Mouse (Mus musculus) myocyte (in vitro differentiated cells): Measurements from ENCODE around the gene Usp12. TPM values are rescaled to one million over a fixed set of nuclear protein-coding genes. Genes with fewer than 3 reads are reported as not detected.
"Not testable (repeated sequence)": the region's sequence is repeated elsewhere in the genome, so short reads cannot be mapped to it uniquely, and the experiment has no call there.

Experiments used
- H3K27me3 ChIP-seq: one replicate; pipeline ENCODE4 v1.6.1; 2011; ENCODE audit not compliant: control insufficient read depth, insufficient read depth, insufficient read length
- H3K36me3 ChIP-seq: one replicate; pipeline ENCODE4 v1.6.1; 2011; ENCODE audit not compliant: control insufficient read depth, insufficient read depth
- H3K4me2 ChIP-seq: one replicate; pipeline ENCODE4 v1.6.1; 2011; ENCODE audit warnings: low read depth, control low read depth
- H3K4me3 ChIP-seq: one replicate; pipeline ENCODE4 v1.5.1; 2011; ENCODE audit warnings: mild to moderate bottlenecking, control low read depth, moderate library complexity
- H3K79me2 ChIP-seq: one replicate; pipeline ENCODE4 v1.6.1; 2011; ENCODE audit not compliant: control insufficient read depth, insufficient read depth
- H3ac ChIP-seq: one replicate; pipeline ENCODE4 v1.6.1; 2011; ENCODE audit not compliant: control insufficient read depth, insufficient read length
- CEBPB ChIP-seq: IDR thresholded peaks from 2 replicates; pipeline ENCODE4 v1.6.1; 2011; ENCODE audit warnings: mild to moderate bottlenecking, moderate library complexity; ENCODE audit not compliant: poor library complexity, insufficient read depth, severe bottlenecking
- E2F4 ChIP-seq: IDR thresholded peaks from one replicate; pipeline ENCODE4 v1.6.1; 2011; ENCODE audit warnings: mild to moderate bottlenecking, control low read depth, moderate library complexity; ENCODE audit not compliant: insufficient read depth
- MAX ChIP-seq: IDR thresholded peaks from one replicate; pipeline ENCODE4 v1.6.1; 2011; ENCODE audit warnings: low read depth, mild to moderate bottlenecking, control low read depth
- MYOD1 ChIP-seq, 3 experiments: IDR thresholded peaks; one replicate each; pipeline ENCODE4 v1.6.1; 2011; ENCODE audit warnings: control low read depth in 2 of 3, low read depth in 2 of 3, mild to moderate bottlenecking in 2 of 3, moderate library complexity in 1 of 3; ENCODE audit not compliant: insufficient read length in 2 of 3, control insufficient read depth in 1 of 3
- MYOG ChIP-seq, 3 experiments: IDR thresholded peaks; one replicate each; pipeline ENCODE4 v1.6.1; 2011; ENCODE audit warnings: control low read depth in 2 of 3, low read depth in 2 of 3, mild to moderate bottlenecking in 2 of 3; ENCODE audit not compliant: insufficient read length in 2 of 3, control insufficient read depth in 1 of 3, insufficient read depth in 1 of 3
- POLR2A ChIP-seq: IDR thresholded peaks from one replicate; pipeline ENCODE4 v1.6.1; 2011; ENCODE audit warnings: low read depth, mild to moderate bottlenecking, control low read depth, moderate library complexity; ENCODE audit not compliant: insufficient read length
- POLR2AphosphoS2 ChIP-seq: IDR thresholded peaks from one replicate; pipeline ENCODE4 v1.6.1; 2011; ENCODE audit warnings: low read depth, control low read depth; ENCODE audit not compliant: insufficient read length
- REST ChIP-seq: IDR thresholded peaks from one replicate; pipeline ENCODE4 v1.6.1; 2011; ENCODE audit warnings: mild to moderate bottlenecking, control low read depth, moderate library complexity; ENCODE audit not compliant: insufficient read depth, insufficient read length
- SRF ChIP-seq: IDR thresholded peaks from one replicate; pipeline ENCODE4 v1.6.1; 2011; ENCODE audit warnings: low read depth; ENCODE audit not compliant: control insufficient read depth, insufficient read length
- TCF12 ChIP-seq: IDR thresholded peaks from one replicate; pipeline ENCODE4 v1.6.1; 2011; ENCODE audit warnings: mild to moderate bottlenecking, control low read depth; ENCODE audit not compliant: poor library complexity, insufficient read depth, severe bottlenecking
- TCF3 ChIP-seq: IDR thresholded peaks from one replicate; pipeline ENCODE4 v1.6.1; 2011; ENCODE audit warnings: low read depth, control low read depth; ENCODE audit not compliant: insufficient read length
- USF1 ChIP-seq: IDR thresholded peaks from one replicate; pipeline ENCODE4 v1.6.1; 2011; ENCODE audit warnings: low read depth, mild to moderate bottlenecking, control low read depth, moderate library complexity
- polyA plus RNA-seq: library from polyadenylated mRNA; unstranded; fragments of >200 nt; fragmentation: generic; extraction: Trizol; gene quantifications from one replicate; pipeline ENCODE4 v1.2.1, GENCODE M21; 2012; ENCODE audit warnings: missing spikeins

The Usp12 gene
- polyA plus RNA-seq, 1 experiment: 11.9 TPM

DNA sequence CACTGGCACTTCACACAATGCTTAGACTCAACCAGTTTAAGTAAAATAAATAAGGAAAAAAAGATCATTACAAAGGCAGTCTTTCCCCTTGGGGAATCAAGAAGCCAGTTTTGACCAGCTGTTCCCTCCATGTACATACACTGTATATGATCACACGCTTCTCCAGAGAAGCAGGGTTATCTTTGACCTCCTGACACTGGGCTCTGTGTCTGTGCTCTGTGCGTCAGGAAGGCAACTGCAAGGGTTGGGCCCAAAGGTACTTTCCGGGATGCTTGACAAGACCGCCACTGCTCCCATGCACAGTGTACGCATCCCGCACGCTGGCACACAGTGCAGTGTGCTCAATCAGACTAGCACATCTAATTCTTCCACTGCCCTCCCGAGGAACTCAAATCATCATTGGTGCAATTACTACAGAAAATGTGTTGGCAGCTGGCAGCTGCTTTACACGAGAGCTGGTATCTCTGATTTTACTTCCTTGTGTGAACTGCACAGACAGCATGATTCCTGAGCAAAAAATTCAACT lies 57.8 kb downstream of the Usp12 start:
- TF ChIP-seq TCF3 (no peak), SRF (no peak), E2F4 (no peak), POLR2AphosphoS2 (no peak), CEBPB (no peak), MAX (no peak), MYOD1 (IDR thresholded peaks at IDR 0.05; ENCODE audit: control insufficient read depth in 1 of 3, insufficient read length in 2 of 3, low read depth in 2 of 3) (no peak), TCF12 (no peak), REST (no peak), MYOG (IDR thresholded peaks at IDR 0.05; ENCODE audit: control insufficient read depth in 1 of 3, insufficient read depth in 1 of 3, insufficient read length in 2 of 3, low read depth in 2 of 3) (no peak)
- no peaks in the 10 kb centered on the region for H3K79me2 ChIP-seq
- no peak overlapping the region for H3K4me2 ChIP-seq
- H3K4me3 ChIP-seq: no peak overlapping the region
- H3K36me3 ChIP-seq: peaks cover 14% of the 10 kb centered on the region
- H3ac ChIP-seq: no peak overlapping the region
- no peaks in the 10 kb centered on the region for H3K27me3 ChIP-seq

GRCm38 (mm10) chr5:146736348-146736747 lies 58.5 kb downstream of the Usp12 start:
- Histone ChIP-seq H3ac (no peak overlapping the region), H3K4me3 (no peak overlapping the region), H3K79me2 (no peaks in the 10 kb centered on the region), H3K4me2 (no peak overlapping the region), H3K36me3 (peaks cover 14% of the 10 kb centered on the region), H3K27me3 (no peaks in the 10 kb centered on the region)
- TF ChIP-seq POLR2AphosphoS2 (no peak), TCF12 (no peak), MAX (no peak), MYOD1 (IDR thresholded peaks at IDR 0.05; ENCODE audit: control insufficient read depth in 1 of 3, insufficient read length in 2 of 3, low read depth in 2 of 3) (no peak), REST (no peak), CEBPB (no peak), POLR2A (no peak), E2F4 (no peak), MYOG (IDR thresholded peaks at IDR 0.05; ENCODE audit: control insufficient read depth in 1 of 3, insufficient read depth in 1 of 3, insufficient read length in 2 of 3, low read depth in 2 of 3) (no peak), USF1 (no peak), SRF (no peak), TCF3 (no peak)

DNA sequence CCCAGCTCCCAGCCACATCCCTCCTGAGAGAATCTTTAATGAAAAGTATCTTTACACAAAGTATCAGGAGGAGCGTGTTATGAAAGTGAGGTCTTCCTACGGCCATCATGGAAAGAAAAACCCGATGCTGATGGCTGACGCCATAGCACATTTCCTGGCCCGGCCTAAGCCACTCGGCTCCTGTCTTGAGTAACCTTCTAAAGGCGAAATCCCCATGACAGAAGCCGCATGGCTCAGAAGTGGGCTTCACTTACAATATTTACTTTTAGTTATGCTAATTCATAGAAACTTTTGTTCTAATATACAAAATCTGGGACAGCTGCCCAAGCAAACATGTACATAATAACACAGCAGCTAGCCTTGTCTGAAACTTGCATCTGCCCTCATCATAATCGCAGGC lies 59.8 kb downstream of the Usp12 start:
- not testable (repeated sequence) for H3K27me3 ChIP-seq, H3K79me2 ChIP-seq, H3ac ChIP-seq, H3K4me3 ChIP-seq, H3K4me2 ChIP-seq, H3K36me3 ChIP-seq

DNA sequence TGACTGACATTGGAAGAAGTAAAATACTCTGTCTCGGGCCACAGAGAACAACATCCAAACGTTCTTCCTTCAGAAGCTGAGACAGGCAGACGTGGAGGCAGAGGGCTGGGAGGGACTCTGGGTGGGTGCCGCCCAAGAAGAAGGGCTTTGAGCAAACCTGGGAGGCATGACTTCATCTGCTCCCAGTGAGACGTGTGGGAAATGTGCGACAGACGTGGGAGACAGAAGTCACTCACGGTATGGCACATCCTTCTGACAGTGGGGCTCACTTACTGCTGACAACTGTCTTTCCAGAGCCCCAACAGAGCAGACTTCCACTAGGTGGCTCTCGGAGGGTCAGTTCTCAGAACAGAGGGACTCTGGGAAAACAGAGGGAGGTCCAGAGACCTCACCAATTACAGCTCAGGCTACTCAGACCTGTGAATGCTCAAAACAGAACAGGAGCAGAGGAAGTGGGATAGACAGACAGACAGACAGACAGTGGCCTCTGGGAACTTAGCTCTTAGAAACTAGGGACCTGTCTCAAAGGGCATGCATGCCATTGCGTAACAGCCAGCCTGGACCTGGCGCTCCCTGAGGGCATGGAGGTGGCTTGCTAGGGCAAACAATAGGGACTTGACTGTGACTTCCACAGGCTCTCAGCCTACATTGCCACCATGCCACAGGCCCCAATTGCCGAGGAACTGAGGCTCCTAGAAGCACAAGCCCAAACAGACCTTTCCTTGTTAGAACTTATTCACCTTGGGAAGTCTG lies 60.7 kb downstream of the Usp12 start:
- H3K79me2 ChIP-seq: no peaks in the 10 kb centered on the region
- no peak overlapping the region for H3ac ChIP-seq
- no peak overlapping the region for H3K4me2 ChIP-seq
- H3K36me3 ChIP-seq: peaks cover 9% of the 10 kb centered on the region
- no peaks in the 10 kb centered on the region for H3K27me3 ChIP-seq
- TF ChIP-seq CEBPB: no peak
- no peak for TF ChIP-seq POLR2A
- TF ChIP-seq MYOD1 (IDR thresholded peaks at IDR 0.05; ENCODE audit: control insufficient read depth in 1 of 3, insufficient read length in 2 of 3, low read depth in 2 of 3): no peak
- no peak for TF ChIP-seq SRF
- no peak for TF ChIP-seq TCF12
- TF ChIP-seq REST: no peak
- no peak for TF ChIP-seq USF1
- no peak overlapping the region for H3K4me3 ChIP-seq

GRCm38 (mm10) chr5:146733372-146733771 lies 61.4 kb downstream of the Usp12 start:
- Histone ChIP-seq H3K4me2 (no peak overlapping the region), H3K27me3 (no peaks in the 10 kb centered on the region), H3K79me2 (no peaks in the 10 kb centered on the region), H3K36me3 (peaks cover 5% of the 10 kb centered on the region), H3K4me3 (no peak overlapping the region), H3ac (no peak overlapping the region)
- no peak for TF ChIP-seq TCF12
- TF ChIP-seq REST: no peak
- TF ChIP-seq SRF: no peak
- no peak for TF ChIP-seq CEBPB
- TF ChIP-seq E2F4: no peak
- no peak for TF ChIP-seq POLR2A
- no peak for TF ChIP-seq MYOG (IDR thresholded peaks at IDR 0.05; ENCODE audit: control insufficient read depth in 1 of 3, insufficient read depth in 1 of 3, insufficient read length in 2 of 3, low read depth in 2 of 3)
- TF ChIP-seq MAX: no peak
- no peak for TF ChIP-seq MYOD1 (IDR thresholded peaks at IDR 0.05; ENCODE audit: control insufficient read depth in 1 of 3, insufficient read length in 2 of 3, low read depth in 2 of 3)
- no peak for TF ChIP-seq USF1
- no peak for TF ChIP-seq POLR2AphosphoS2
- TF ChIP-seq TCF3: no peak
